Mouse (Mus musculus) granulocyte monocyte progenitor cell, adult 5-6 weeks (primary cell): Measurements from ENCODE around the gene Il1rl2. TPM values are rescaled to one million over a fixed set of nuclear protein-coding genes. Genes with fewer than 3 reads are reported as not detected.
"Not testable (repeated sequence)": the region's sequence is repeated elsewhere in the genome, so short reads cannot be mapped to it uniquely, and the experiment has no call there.

ENCODE experiments used
- ATAC-seq: replicated peaks from 2 replicates; pipeline ENCODE4 v1.8.0; 2016; ENCODE audit warnings: mild to moderate bottlenecking, moderate TSS enrichment, inconsistent platforms; ENCODE audit not compliant: poor library complexity, severe bottlenecking
- total RNA-seq, 2 experiments: library from RNA; stranded (forward) in 1 of 2; stranded (reverse) in 1 of 2; fragments of 200-712, 200-1000 nt in 1 of 2; fragments of >200 nt in 1 of 2; fragmentation: Nextera tagmentation in 1 of 2; gene quantifications; 2 replicates each; pipeline ENCODE4 v1.2.3; 2014 to 2017

The Il1rl2 gene
- total RNA-seq (2014; fragmentation: Nextera tagmentation) (13.4 and 14.5 TPM in 2 replicates), total RNA-seq (2017) (8.7 and 10.8 TPM in 2 replicates)

DNA sequence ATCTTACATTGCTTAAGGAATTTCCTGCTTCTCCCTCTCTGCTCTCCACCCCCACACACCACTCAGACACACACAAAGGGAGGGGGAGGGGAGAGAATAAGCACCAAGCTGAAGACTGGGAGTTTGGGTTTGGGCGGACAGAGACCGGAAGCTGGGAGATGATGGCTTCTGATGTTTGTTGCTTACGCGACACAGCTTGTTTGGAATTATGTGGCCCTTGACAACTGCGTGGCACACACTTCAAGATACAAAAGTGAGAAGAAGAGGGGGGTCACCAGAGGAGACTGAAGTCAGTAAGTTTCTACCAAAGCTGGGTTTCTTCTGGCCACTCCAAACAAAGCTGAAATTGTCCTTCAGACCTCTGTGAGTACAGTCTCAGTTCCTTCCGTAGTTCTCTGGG, at the start of gene Il1rl2:
Il1rl2 (plus strand) TSS at position 154 of the 400 bp plus-strand sequence.
- peak; percentile 56 for ATAC-seq

DNA sequence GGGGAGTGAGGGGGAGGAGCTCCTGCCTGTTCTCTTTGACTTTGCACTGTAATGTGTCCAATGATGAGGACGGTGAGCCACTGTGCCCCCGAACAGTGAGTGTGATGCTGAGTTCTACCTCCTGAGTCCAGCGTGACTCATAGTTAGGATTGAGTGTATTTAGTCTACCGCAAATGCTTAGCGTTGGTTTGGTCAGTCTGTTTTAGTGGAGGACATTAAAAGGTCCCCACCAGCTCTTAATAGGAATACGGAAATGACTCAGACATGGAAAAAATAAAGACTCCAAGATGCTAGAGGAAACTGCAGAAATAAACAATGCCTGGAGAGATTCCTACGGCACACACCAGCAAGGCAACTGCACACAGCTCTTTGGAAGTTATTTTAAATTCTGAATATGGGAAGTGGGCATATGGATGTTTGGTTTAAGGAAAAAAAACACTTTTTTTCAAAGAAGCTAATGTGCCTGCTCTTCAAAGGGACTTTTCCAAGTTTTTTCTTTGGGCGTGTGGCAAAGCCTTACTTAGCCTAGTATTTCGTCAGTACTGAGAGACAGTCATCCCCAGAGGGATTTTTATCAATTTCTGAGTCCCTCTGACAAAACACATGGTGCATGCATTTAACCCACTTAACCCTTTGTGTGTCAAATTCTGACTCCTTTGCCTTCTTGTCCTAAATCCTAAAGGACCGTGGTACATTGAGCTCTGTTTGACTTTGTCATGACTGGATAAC, 49.0 kb upstream of the Il1rl2 start:
- ATAC-seq, result no peak

DNA sequence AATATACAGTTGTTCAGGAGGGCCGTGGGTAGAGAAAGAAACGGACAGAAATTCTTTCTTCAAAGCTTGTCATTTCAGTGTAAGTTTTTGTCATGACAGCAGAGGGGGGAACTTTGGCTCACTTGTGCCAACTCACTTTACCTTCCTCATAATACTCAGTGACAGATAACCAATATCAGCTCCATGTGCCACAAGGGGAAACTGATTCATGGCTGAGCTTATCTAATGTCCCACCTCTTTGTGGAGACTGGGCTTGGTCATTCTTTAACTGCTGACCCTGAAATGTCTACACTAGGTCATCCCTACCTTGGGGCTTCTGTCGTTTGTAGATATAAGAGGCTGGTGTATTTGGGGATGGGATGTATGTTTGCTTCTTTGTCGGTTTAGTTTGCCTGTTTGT, 46.5 kb upstream of the Il1rl2 start:
- no peak for ATAC-seq

DNA sequence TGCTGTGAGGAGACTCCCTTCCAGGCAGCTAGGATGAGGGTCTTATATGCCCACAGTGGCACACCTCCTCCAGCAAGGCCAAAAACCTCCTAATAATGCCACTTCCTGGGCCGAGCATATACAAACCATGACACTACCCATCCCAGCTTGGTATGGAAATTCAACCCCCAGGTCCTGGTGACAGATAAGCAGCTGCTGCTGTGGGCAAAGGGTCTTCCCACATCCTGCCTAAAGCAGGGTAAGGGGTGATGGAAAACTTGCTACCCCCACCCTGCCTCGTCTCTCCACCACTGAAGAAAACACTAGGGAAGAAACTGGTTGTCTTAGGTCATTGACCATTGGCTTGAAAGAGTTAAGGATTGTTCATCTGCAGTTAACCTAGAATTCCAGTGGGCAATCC, 45.7 kb upstream of the Il1rl2 start:
- ATAC-seq, result no peak

DNA sequence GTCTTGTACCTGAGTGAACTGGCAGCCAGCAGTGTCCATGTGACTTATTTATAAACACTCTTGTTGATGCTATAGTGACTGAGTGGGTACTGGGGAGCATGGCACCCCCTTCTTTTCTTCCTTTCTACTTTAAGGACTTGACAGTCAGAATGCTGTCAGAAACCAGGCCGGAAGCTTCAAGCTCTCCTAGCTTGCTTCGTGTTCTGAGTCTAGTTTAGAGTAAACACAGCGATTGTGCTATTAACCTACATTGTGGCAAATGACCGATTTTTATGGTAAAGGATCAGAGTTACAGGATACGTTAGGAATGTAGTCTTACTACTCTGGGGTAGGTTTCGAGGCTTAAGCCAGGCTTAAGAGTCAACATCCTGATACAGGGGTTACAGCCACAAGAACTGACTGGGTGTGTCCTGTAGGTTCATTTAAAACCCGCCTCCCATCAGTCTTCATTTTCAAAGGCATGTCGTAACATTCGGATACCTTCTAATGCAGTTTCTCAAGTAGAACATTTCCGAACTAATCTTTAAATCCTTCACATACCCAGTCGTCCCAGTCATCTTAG, 45.1 kb upstream of the Il1rl2 start:
- ATAC-seq, result no peak

DNA sequence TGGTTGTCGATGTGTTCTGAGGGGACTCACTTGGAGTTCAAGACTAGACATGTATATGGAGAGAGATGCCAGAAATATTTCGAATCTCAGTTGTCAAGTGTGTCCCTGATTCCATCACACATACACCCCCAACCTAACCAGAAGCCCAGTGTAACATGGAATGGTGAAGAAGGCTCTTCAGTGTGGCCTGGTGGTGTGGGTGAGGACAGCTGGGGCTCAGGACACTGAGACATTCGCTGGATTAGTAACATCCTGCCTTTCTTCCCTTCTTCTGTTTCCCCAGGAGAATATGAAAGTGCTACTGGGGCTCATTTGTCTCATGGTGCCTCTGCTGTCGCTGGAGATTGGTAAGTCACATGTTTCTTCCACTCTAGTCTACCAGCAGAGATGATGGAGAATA, 42.5 kb upstream of the Il1rl2 start:
- no peak for ATAC-seq

DNA sequence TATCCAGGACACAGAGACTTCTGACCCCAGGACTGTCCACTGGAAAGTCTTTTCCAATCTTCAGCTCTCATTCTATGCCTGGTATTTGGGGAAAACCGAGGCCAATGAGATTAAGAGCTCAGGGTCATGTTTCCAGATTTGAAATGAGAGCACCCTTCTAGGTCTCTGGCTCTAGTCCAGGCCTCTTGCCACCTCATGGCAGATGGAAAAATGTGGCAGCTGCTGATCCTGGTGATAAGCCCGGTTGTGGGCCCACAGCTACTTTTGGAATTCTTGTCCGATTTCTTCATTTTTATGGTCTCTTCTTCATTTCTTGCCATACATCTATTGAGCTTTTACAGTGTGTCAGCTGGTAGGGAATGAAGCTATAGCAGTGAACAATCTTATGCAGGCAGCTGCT, 42.0 kb upstream of the Il1rl2 start:
- no peak for ATAC-seq

DNA sequence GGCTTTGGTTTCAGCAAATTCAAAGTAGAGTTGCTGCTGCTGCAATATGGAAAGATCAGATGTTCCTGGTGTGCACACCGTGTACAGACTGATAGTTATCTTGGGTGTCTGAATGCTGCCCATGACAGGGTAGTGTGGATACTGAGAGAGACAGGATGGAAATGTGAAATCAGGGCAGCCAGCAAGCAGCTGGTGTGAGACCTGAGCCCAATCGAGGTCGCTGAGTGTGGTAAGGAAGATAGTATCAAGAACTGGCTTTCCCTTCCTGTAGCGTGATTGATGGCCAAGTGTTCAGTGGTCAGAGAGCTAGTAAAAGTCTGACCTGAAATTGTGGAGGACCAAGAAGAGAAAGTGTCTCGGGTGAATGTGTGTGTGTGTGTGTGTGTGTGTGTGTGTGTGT, 40.4 kb upstream of the Il1rl2 start:
- ATAC-seq, result peak; percentile 22; the same call in 1 of the 2 replicates

DNA sequence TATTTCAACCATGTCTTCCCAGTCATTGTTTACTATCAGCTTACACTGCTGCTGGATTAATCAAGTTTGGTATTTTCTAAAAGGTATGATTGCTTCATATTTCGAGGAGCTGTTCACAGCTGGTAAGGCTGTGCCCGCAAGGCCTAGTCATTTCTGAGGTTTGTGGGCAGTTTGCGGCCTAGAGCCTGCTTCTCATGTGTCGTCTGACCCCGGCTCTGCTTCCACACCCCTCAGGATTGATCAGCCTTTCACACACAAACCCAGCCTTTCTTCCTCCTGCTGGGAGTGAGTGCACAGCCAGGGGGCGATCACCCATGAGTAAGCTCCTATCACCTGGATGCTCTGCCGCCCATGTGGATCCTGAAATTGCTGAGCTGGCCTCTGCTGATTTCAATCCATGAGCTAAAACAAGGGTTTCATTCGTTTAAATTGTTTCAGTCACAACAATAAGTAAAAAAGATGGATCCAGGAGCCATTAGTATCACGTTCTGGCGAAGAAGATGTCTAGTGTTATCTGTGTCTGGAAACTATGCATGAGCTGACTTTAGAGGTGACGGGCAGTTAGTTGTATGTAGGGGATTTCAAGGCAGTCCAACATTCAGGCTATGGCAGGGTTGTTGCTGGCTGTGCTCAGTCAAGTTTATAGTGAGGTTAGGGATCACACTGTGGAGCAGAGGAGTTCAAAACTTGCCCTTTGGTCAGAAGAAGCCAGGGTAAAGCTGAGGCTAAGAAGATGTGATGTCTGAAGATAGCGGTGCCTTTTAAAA, 33.7 kb upstream of the Il1rl2 start:
- ATAC-seq, result peak; percentile 26

DNA sequence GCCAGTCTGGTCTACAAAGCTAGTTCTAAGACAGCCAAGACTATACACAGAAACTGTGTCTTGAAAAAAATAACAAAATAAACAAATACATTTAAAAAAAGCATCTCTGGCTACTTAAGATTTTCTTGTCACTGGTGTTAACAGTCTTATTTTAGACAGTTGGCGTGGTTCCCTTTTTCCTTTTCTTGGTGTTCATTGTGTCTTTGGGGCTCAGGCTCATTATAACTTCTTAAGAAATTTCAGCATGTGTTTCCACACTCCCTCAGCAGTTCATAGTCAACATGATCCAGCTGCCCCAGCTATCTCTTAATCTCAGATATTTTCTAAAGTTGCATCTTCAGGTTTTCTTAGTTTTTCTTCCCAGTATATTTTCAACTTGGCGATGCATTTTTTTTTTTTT, 32.2 kb upstream of the Il1rl2 start:
- 0 out of 2 replicates have a peak, but pooled peaks have one; percentile 23 for ATAC-seq

DNA sequence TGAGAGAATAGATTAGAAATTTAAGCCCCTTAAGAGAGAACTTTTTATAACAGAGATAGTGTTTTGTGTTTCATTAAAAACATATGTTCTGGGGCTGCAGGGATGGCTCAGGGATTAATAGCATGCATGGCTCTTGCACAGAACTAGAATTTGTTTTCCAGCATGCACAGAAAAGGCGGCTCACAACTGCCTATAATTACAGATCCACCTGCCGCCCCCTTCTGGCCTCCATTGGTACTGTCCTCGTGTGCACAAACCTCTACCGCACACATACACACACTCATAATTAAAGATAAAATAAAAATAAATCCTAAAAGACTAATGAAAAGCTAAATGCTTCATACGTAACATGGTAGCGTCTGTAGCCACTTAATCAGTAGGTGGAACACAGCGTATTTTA, 30.5 kb upstream of the Il1rl2 start:
- ATAC-seq, result no peak

DNA sequence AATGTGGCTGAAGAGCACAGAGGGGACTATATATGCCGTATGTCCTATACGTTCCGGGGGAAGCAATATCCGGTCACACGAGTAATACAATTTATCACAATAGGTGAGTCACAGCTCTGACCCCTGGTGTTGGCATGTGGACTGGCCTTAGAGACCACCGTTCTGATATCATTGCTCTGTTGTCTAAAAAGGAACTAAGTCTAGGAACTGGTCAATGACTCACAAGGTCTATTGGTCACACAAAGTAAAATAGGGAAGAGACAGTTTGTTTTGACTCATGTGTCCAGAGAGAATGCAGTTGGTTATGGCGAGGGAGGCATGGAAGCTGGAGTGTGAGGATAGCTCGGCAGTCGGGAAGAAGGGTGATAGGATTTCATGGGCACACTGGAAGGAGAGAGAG, 29.6 kb upstream of the Il1rl2 start:
- peak; percentile 87 for ATAC-seq

DNA sequence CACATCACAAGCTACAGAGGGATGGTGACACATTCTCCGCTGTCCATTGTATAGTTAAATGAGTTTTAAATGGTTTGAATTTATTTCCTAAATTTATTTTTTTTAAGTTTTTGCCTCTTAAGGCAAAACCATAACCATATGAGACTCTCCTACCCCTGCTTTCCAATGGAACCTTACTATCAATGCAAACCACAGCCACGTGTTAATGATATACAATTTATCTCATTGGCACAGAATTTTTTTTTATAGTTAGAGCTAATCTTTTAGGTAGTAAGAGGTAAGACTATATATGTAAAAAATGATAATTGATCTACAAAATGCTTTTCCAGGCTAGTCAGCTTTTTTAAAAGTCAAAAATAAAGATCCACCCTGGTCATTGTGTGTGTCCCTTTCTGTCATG, 26.4 kb upstream of the Il1rl2 start:
- no peak for ATAC-seq

DNA sequence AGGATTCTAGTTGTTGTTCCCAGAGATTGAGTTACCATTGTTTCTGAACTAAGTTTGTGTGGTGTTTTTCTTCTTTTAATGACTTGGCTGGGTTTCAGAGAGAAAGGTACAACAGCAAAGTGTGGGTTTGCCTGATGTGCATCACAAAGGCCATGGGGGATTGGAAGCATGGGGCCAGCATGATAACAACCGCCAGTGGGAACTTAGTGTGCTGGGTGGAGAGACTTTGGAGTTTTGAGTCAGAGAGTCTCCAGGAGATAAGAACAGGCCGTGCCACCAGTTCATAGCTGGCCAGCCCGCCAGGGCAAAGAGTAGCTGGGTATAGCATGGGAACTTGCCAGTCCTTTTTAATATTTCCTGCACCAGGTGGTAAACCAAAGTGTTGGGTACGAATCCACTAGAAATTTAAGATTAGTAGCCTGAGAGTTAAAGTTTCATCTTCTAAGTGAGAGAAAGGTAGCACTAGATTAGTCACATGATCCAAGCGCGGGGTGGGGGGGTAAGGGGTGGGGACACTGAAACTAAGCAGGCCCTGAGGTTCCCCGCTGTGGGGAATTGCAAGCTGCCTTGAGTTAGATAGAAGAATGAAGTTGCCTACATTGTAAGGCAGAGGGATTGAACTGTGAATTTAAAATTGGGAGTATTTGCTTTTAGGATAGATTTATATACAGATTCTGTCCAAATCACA, 21.1 kb upstream of the Il1rl2 start:
- no peak for ATAC-seq

DNA sequence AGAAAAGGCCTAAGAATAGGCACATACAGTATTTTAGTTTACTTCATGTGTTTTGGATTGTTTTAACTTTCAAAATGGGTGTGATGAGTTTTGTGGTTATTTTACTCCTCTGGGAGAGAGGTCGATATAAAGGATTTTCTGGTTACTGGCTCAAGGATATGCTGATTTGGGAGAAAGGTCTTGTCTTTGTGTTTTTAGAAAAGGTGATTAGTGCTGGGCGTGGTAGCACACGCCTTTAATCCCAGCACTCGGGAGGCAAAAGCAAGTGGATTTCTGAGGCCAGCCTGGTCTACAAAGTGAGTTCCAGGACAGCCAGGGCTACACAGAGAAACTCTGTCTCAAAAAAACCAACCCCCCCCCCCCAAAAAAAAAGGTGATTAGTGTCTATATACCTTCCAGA, 20.1 kb upstream of the Il1rl2 start:
- not testable (repeated sequence) for ATAC-seq

DNA sequence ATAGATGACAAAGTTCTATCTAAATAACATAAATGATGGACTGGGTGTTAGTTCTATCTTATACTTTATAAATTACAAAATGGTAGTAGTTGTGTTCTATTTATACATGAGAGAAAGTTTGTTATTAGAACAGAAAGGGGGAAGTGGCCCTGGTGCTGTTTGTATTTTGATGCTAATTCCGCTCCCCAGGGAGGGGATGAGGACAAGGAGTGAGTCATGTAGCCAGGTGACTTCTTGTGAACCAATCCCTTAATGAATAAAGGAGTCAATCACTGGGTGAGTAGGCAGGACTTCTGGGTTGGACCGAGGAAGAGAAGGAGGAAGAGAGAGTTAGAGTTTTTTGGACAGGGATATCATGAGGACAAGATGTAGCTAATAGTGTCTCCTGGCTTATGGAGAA, 18.3 kb upstream of the Il1rl2 start:
- no peak for ATAC-seq

DNA sequence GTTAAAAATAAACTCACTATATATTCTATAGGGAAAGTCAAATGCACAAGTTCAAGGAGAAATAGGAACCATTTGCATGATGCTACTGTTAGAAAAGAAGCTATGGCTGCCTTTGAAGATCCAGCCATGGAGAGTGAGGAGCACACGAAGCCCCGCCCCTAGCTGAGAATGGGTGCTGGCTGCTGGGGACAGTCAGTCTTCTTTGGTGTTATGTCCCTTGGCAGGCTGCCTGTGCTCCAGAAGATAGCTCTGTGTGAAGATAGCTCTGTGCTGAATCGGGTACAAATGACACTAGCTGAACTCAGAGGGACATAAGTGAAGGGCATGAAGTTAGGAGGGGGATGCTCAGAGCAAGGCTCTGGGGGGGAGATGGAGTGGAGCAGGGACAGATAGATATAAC, 13.3 kb upstream of the Il1rl2 start:
- ATAC-seq, result no peak

DNA sequence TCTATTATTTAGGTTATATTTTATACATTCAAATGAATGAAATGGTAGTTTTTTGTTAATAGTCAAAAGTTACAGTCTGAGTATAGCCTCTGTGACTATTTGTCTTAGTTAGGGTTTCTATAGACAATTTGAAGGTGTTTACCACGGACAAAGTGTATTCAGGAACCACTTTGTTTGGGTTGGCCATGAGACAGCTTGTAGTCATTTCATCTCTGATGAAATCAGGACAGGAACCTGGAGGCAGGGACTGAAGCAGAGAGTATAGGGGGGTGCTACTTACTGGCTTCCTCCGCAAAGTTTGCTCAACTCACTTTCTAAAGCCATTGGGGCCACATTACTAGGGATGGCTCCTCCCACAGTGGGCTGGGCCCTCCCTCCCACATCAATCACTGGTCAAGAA, 12.8 kb upstream of the Il1rl2 start:
- no peak for ATAC-seq

DNA sequence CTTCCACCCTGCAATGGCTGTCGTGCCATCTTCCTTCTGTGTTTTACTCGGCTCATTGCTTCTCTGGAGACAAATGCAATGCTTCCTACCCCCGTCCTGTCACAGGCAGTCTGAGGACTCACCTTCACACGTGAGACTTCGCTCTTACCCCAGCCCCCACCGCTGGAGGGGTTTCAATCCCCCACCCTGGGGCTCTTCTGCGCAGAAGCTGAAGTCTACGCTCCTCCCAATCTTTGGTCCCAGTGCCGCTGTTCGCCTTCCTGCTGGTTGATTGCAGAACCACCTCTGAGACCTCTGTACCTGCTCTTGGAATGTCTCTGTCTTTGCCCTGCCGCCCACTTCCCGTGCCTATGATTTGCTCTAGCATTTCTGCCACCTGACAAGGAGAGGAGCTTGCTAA, 10.4 kb upstream of the Il1rl2 start:
- ATAC-seq, result no peak

DNA sequence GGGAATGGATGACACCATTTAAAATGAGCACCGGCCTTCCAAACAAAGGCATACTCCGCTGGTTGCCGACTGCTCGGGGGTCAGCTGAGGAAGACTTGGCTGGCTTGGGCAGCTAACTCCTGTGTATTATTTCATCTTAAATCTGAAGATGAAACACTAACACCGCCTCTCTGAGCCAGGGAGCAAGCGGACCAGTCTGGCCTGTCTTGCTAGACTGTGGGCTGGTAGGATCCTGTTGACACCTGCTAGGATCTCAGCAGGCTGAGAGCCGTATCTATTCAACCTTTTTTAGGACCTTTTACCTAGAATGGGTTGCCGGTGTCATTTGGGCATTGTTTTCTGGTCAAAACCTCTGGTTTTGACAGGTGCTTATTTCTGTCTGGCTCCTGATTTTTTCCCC, 6.8 kb upstream of the Il1rl2 start:
- no peak for ATAC-seq

DNA sequence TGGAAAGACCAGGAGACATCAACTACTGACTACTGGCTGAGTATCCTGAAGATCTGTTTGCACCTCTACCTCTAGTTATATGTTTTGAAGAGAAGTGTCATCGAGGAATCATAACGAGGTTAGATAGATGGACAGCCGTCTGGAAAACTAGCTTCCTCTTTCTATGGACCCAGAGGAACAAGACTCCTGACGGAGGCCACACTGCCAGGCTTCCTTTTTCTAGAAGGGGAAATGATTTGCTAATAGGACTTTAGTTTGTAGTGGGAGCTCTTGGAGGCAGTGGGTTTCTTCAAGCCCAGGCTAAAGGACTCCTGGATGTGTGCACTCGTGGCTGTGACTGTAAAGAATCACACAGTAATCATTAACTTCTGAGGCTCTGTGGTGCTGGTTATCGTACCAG, 2.6 kb upstream of the Il1rl2 start:
- ATAC-seq, result peak; percentile 74
